Mouse (Mus musculus) kidney, embryonic 16.5 days (tissue): ENCODE results near the gene Bcl2l2. TPM values are rescaled to one million over a fixed set of nuclear protein-coding genes. Genes with fewer than 3 reads are reported as not detected.
A peak's percentile ranks its signal among the peaks of the same experiment; 100 is the strongest.

Source experiments
- ATAC-seq: fragments of 200-750 bp; cut with Nextera tagmentation; 2 replicates; pipeline ENCODE4 v1.8.0; 2017; ENCODE audit warnings: moderate TSS enrichment; ENCODE audit not compliant: low FRiP score, low TSS enrichment
- H3K27ac ChIP-seq: fragments of 300-500 bp; sonication (generic); 2 replicates; pipeline ENCODE4 v1.5.1; 2014; ENCODE audit warnings: low read length
- H3K27me3 ChIP-seq: fragments of 300-500 bp; sonication (generic); 2 replicates; pipeline ENCODE4 v1.6.1; 2014; ENCODE audit warnings: low read length, control low read depth, mixed read lengths; ENCODE audit not compliant: insufficient read depth
- H3K36me3 ChIP-seq: fragments of 300-500 bp; sonication (generic); 2 replicates; pipeline ENCODE4 v1.6.1; 2014; ENCODE audit warnings: low read length, control low read depth, mixed read lengths; ENCODE audit not compliant: insufficient read depth
- H3K4me1 ChIP-seq: fragments of 300-500 bp; sonication (generic); 2 replicates; pipeline ENCODE4 v1.6.1; 2014; ENCODE audit warnings: low read length, control low read depth, mixed read lengths; ENCODE audit not compliant: insufficient read depth
- H3K4me2 ChIP-seq: fragments of 300-500 bp; sonication (generic); replicated peaks from 2 replicates; pipeline ENCODE4 v1.6.1; 2014; ENCODE audit warnings: low read depth, low read length
- H3K4me3 ChIP-seq: fragments of 300-500 bp; sonication (generic); 2 replicates; pipeline ENCODE4 v1.5.1; 2014; ENCODE audit warnings: mild to moderate bottlenecking, low read length
- H3K9ac ChIP-seq: fragments of 300-500 bp; sonication (generic); replicated peaks from 2 replicates; pipeline ENCODE4 v1.6.1; 2014; ENCODE audit warnings: low read length
- H3K9me3 ChIP-seq: fragments of 300-500 bp; sonication (generic); 2 replicates; pipeline ENCODE4 v1.6.1; 2016; ENCODE audit warnings: low read length, control low read depth
- WGBS: fragments of 180-500 bp; shearing (Covaris S2); extraction: QIAGEN DNeasy Blood & Tissue Kit; methylation state at CpG from one replicate; pipeline ENCODE4 v1.1.7; 2014; 5-methylcytosine and 5-hydroxymethylcytosine counted together
- polyA plus RNA-seq: library from polyadenylated mRNA; unstranded; fragments of >200 nt; fragmentation: Nextera tagmentation; extraction: Ambion mirVana; gene quantifications from 2 replicates; pipeline ENCODE4 v1.2.1, GENCODE M21; 2015

The Bcl2l2 gene
- polyA plus RNA-seq, 1 experiment from 2014 or later = 5.1 TPM

- 0 out of 2 replicates have a peak, but pooled peaks cover 2% of the 10 kb centered on the region for H3K4me1 ChIP-seq
- H3K9me3 ChIP-seq = no peaks in the 10 kb centered on the region
- no peak overlapping the region for H3K4me2 ChIP-seq
- 40% methylated on average over 3 of the region's 3 CpGs for WGBS
- no peak overlapping the region for H3K4me3 ChIP-seq
- H3K36me3 ChIP-seq = no peaks in the 10 kb centered on the region
- H3K9ac ChIP-seq = no peak overlapping the region
- no peaks in the 10 kb centered on the region for H3K27me3 ChIP-seq
- ATAC-seq = no peak
- H3K27ac ChIP-seq = no peak overlapping the region
Observed at GRCm38 (mm10) chr14:54866268-54866667, 16.9 kb upstream of the Bcl2l2 start.

- Histone ChIP-seq H3K27ac (no peak overlapping the region), H3K9me3 (no peaks in the 10 kb centered on the region), H3K9ac (no peak overlapping the region), H3K27me3 (no peaks in the 10 kb centered on the region), H3K36me3 (no peaks in the 10 kb centered on the region), H3K4me2 (no peak overlapping the region), H3K4me3 (no peak overlapping the region), H3K4me1 (0 out of 2 replicates have a peak, but pooled peaks cover 2% of the 10 kb centered on the region)
- ATAC-seq = no peak
- 59% methylated on average over 5 of the region's 5 CpGs for WGBS
Observed at GRCm38 (mm10) chr14:54866936-54867335, 16.2 kb upstream of the Bcl2l2 start.

GRCm38 (mm10) chr14:54868026-54868425 lies 15.2 kb upstream of the Bcl2l2 start:
- no peak overlapping the region for H3K27ac ChIP-seq
- no peak overlapping the region for H3K4me2 ChIP-seq
- no peak overlapping the region for H3K4me3 ChIP-seq
- WGBS = 81% methylated on average over 4 of the region's 4 CpGs
- H3K4me1 ChIP-seq = 0 out of 2 replicates have a peak, but pooled peaks cover 2% of the 10 kb centered on the region
- no peak for ATAC-seq
- H3K27me3 ChIP-seq = no peaks in the 10 kb centered on the region
- no peaks in the 10 kb centered on the region for H3K9me3 ChIP-seq
- no peak overlapping the region for H3K9ac ChIP-seq
- no peaks in the 10 kb centered on the region for H3K36me3 ChIP-seq

- no peaks in the 10 kb centered on the region for H3K27me3 ChIP-seq
- no peak within 1 kb of the TSS for H3K9ac ChIP-seq
- H3K36me3 ChIP-seq = no peaks in the 10 kb centered on the region
- no peak within 1 kb of the TSS for H3K27ac ChIP-seq
- peaks cover 6% of the 10 kb centered on the region for H3K4me1 ChIP-seq
- no peak within 1 kb of the TSS for H3K4me3 ChIP-seq
- H3K9me3 ChIP-seq = no peaks in the 10 kb centered on the region
- no peak within 1 kb of the TSS for H3K4me2 ChIP-seq
- ATAC-seq = no peak
- WGBS = 92% methylated on average over 5 of the region's 5 CpGs
Observed at GRCm38 (mm10) chr14:54870861-54871260, 12.3 kb upstream of the Bcl2l2 start, which contains the start of gene Homez. TSS of gene Homez (minus strand) at chr14:54870961.

GRCm38 (mm10) chr14:54874165-54874564 lies 9.0 kb upstream of the Bcl2l2 start:
- no peak overlapping the region for H3K4me2 ChIP-seq
- peaks cover 14% of the 10 kb centered on the region for H3K4me1 ChIP-seq
- ATAC-seq = no peak
- 87% methylated on average over 3 of the region's 3 CpGs for WGBS
- H3K27ac ChIP-seq = no peak overlapping the region
- no peak overlapping the region for H3K4me3 ChIP-seq
- H3K36me3 ChIP-seq = no peaks in the 10 kb centered on the region
- no peaks in the 10 kb centered on the region for H3K27me3 ChIP-seq
- no peaks in the 10 kb centered on the region for H3K9me3 ChIP-seq
- H3K9ac ChIP-seq = no peak overlapping the region

GRCm38 (mm10) chr14:54875844-54876538 lies 7.2 kb upstream of the Bcl2l2 start:
- Histone ChIP-seq H3K4me2 (peak overlapping the region; percentile 99), H3K9ac (peak overlapping the region; percentile 87), H3K27ac (peak overlapping the region; percentile 88), H3K4me1 (peaks cover 14% of the 10 kb centered on the region), H3K4me3 (peak overlapping the region; percentile 85), H3K36me3 (no peaks in the 10 kb centered on the region), H3K9me3 (no peaks in the 10 kb centered on the region), H3K27me3 (no peaks in the 10 kb centered on the region)
- peak; percentile 50 for ATAC-seq
- WGBS = 1% methylated on average over 36 of the region's 36 CpGs

GRCm38 (mm10) chr14:54876539-54877047 lies 6.6 kb upstream of the Bcl2l2 start:
- peak; percentile 92 for ATAC-seq
- Histone ChIP-seq H3K4me2 (peak overlapping the region; percentile 99), H3K36me3 (no peaks in the 10 kb centered on the region), H3K9me3 (no peaks in the 10 kb centered on the region), H3K27ac (peak overlapping the region; percentile 88), H3K4me1 (peaks cover 14% of the 10 kb centered on the region), H3K27me3 (no peaks in the 10 kb centered on the region), H3K9ac (peak overlapping the region; percentile 87), H3K4me3 (peak overlapping the region; percentile 85)
- WGBS = under 1% methylated on average over 59 of the region's 72 CpGs

- Histone ChIP-seq H3K4me3 (peak within 1 kb of the TSS; percentile 85), H3K9me3 (no peaks in the 10 kb centered on the region), H3K9ac (peak within 1 kb of the TSS; percentile 87), H3K4me1 (peaks cover 14% of the 10 kb centered on the region), H3K27me3 (no peaks in the 10 kb centered on the region), H3K27ac (peak within 1 kb of the TSS; percentile 88), H3K36me3 (no peaks in the 10 kb centered on the region), H3K4me2 (peak within 1 kb of the TSS; percentile 99)
- WGBS = under 1% methylated on average over 44 of the region's 61 CpGs
- ATAC-seq = peak; percentile 82
Observed at GRCm38 (mm10) chr14:54877048-54877715, 6.0 kb upstream of the Bcl2l2 start, which contains the start of gene Ppp1r3e. TSS of gene Ppp1r3e (minus strand) at chr14:54877550.

GRCm38 (mm10) chr14:54884022-54884712 lies 990 bp downstream of the Bcl2l2 start:
- H3K4me3 ChIP-seq = peak overlapping the region; percentile 81
- WGBS = 12% methylated on average over 21 of the region's 21 CpGs
- peak; percentile 7; the same call in 1 of the 2 replicates for ATAC-seq

More at GRCm38 (mm10) chr14:54884022-54884712, 990 bp downstream of the Bcl2l2 start:
- H3K27ac ChIP-seq = peak overlapping the region; percentile 99
- peaks cover 22% of the 10 kb centered on the region for H3K4me1 ChIP-seq
- H3K9ac ChIP-seq = peak overlapping the region; percentile 91
- H3K9me3 ChIP-seq = no peaks in the 10 kb centered on the region
- 0 out of 2 replicates have a peak, but pooled peaks cover 2% of the 10 kb centered on the region for H3K36me3 ChIP-seq
- H3K4me2 ChIP-seq = peak overlapping the region; percentile 69
- H3K27me3 ChIP-seq = no peaks in the 10 kb centered on the region
